Mouse (Mus musculus): ENCODE data around the gene Fen1. TPM values are rescaled to one million over a fixed set of nuclear protein-coding genes. Genes with fewer than 3 reads are reported as not detected.

The Fen1 gene
- polyA plus RNA-seq, 1 experiment from 2014 or later, result 135 TPM

DNA sequence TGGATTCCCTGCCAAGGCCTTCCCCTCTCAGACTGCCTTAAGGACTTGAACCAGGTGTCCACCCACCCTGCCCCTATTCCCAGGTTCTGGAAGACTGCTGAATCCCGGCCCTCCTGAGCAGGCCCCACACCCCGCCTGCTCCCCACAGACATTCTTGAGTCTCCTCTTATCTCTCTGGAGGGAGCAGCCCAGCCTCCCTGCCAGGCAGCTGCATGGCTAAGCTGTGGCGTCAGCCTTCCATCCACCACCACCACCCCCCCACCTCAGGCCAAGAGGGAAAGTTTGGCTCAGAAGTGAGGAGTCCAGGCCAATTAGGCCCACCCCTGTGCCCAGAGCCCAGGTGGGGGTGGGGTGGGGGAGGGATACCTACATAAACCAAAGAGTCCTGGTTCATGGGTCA lies 34.5 kb upstream of the Fen1 start:
- 45% methylated on average over 3 of the region's 3 CpGs for WGBS
- Histone ChIP-seq H3K9ac (ENCODE audit: low read length) (no peak overlapping the region), H3K9me3 (ENCODE audit: control insufficient read depth, low read length) (no peaks in the 10 kb centered on the region), H3K4me3 (ENCODE audit: low read depth, low read length) (no peak overlapping the region), H3K4me2 (ENCODE audit: low read depth, severe bottlenecking) (peak overlapping the region; percentile 83; the same call in 1 of the 2 replicates), H3K36me3 (ENCODE audit: control insufficient read depth, insufficient read depth, low read length) (no peaks in the 10 kb centered on the region), H3K27ac (replicated peaks; ENCODE audit: low read depth, low read length) (no peak overlapping the region), H3K27me3 (ENCODE audit: control insufficient read depth, insufficient read depth, low read length) (no peaks in the 10 kb centered on the region), H3K4me1 (ENCODE audit: control insufficient read depth, insufficient read depth, low read length) (peaks cover 26% of the 10 kb centered on the region)
- no peak for DNase-seq (ENCODE audit: low spot score)
- no peak for ATAC-seq (ENCODE audit: insufficient number of reproducible peaks, low FRiP score, low TSS enrichment, low read depth)

GRCm38 (mm10) chr19:10235784-10236565 lies 32.0 kb upstream of the Fen1 start:
- H3K4me1 ChIP-seq (ENCODE audit: control insufficient read depth, insufficient read depth, low read length), result peaks cover 41% of the 10 kb centered on the region
- H3K27ac ChIP-seq (replicated peaks; ENCODE audit: low read depth, low read length), result no peak overlapping the region

DNA sequence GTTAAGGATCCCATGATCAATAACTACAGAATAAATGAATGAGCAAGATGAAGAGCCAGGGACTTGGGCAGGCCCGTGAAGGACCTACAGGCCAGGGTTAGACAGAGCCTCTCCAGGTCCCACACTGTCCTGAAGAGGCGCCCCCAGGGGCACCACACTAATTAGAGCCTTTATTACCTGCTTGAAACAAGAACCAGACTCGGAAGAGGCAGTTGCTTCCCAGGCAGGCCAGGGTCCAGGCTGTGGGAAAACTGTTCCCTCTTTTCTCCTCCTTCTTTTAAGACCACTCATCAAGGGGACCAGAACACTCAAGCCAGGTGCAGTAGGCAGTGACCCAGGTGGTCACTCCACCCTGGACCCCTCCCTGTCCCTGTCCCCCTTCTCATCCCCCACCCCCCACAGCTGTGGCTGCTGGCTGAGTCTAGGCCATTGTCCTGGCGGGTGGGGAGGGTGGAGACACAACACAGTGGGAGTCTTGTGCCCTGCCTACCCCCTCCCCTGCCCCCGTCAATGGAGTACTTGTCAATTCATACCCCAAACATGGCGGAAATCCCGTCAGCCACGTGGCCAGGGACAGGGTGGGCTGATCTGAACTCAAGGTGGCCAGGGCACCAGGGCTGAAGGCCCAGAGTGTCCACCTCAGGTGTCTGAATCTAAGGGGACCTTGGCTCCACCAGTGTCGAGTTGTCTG lies 28.5 kb upstream of the Fen1 start:
- no peaks in the 10 kb centered on the region; the same call in 1 of the 2 replicates for H3K36me3 ChIP-seq (ENCODE audit: control insufficient read depth, insufficient read depth, low read length)
- H3K27me3 ChIP-seq (ENCODE audit: control insufficient read depth, insufficient read depth, low read length), result no peaks in the 10 kb centered on the region
- peak overlapping the region; percentile 27; the same call in 1 of the 2 replicates for H3K9ac ChIP-seq (ENCODE audit: low read length)
- no peak overlapping the region for H3K4me3 ChIP-seq (ENCODE audit: low read depth, low read length)
- H3K9me3 ChIP-seq (ENCODE audit: control insufficient read depth, low read length), result no peaks in the 10 kb centered on the region
- WGBS, result 21% methylated on average over 9 of the region's 9 CpGs
- H3K4me1 ChIP-seq (ENCODE audit: control insufficient read depth, insufficient read depth, low read length), result peaks cover 24% of the 10 kb centered on the region
- DNase-seq (ENCODE audit: low spot score), result peak; percentile 58
- H3K4me2 ChIP-seq (ENCODE audit: low read depth, severe bottlenecking), result no peak overlapping the region
- 0 out of 2 replicates have a peak, but pooled peaks have one; percentile 4 for ATAC-seq (ENCODE audit: insufficient number of reproducible peaks, low FRiP score, low TSS enrichment, low read depth)
- H3K27ac ChIP-seq (replicated peaks; ENCODE audit: low read depth, low read length), result 0 out of 2 replicates have a peak overlapping the region, but pooled peaks have one; percentile 6

More at GRCm38 (mm10) chr19:10235784-10236565, 32.0 kb upstream of the Fen1 start:
- WGBS, result 86% methylated on average over 9 of the region's 9 CpGs
- no peaks in the 10 kb centered on the region; the same call in 1 of the 2 replicates for H3K36me3 ChIP-seq (ENCODE audit: control insufficient read depth, insufficient read depth, low read length)
- DNase-seq (ENCODE audit: low spot score) (no peak), ATAC-seq (ENCODE audit: insufficient number of reproducible peaks, low FRiP score, low TSS enrichment, low read depth) (no peak)
- no peak overlapping the region for H3K9ac ChIP-seq (ENCODE audit: low read length)
- no peak overlapping the region for H3K4me3 ChIP-seq (ENCODE audit: low read depth, low read length)
- no peak overlapping the region for H3K4me2 ChIP-seq (ENCODE audit: low read depth, severe bottlenecking)
- H3K27me3 ChIP-seq (ENCODE audit: control insufficient read depth, insufficient read depth, low read length), result no peaks in the 10 kb centered on the region
- no peaks in the 10 kb centered on the region for H3K9me3 ChIP-seq (ENCODE audit: control insufficient read depth, low read length)

GRCm38 (mm10) chr19:10231871-10232270 lies 27.9 kb upstream of the Fen1 start:
- WGBS, result 13% methylated on average over 5 of the region's 5 CpGs
- no peak overlapping the region for H3K27ac ChIP-seq (replicated peaks; ENCODE audit: low read depth, low read length)

DNA sequence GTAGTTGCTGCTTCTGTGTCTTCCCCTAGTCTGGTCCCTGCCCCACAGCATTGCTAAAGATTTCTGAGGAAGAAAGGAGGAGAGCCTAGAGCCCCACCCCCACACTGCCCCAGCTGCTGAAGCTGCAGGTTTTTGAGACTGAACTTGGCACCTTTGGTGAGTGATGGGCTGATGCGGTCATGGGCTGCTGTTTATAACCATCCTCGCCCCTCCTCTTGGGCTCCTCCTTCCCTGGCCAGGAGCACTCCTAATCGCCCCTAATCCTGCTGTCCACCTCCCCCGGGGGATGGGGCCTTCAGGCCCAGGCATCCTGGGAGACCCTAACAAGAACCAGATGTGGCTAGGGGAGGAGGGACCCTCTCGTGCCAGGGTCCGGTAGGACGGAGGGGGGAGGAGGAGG lies 27.0 kb upstream of the Fen1 start:
- H3K27me3 ChIP-seq (ENCODE audit: control insufficient read depth, insufficient read depth, low read length), result no peaks in the 10 kb centered on the region
- ATAC-seq (ENCODE audit: insufficient number of reproducible peaks, low FRiP score, low TSS enrichment, low read depth), result no peak
- no peak overlapping the region; the same call in 1 of the 2 replicates for H3K9ac ChIP-seq (ENCODE audit: low read length)
- no peak overlapping the region for H3K4me2 ChIP-seq (ENCODE audit: low read depth, severe bottlenecking)
- H3K4me1 ChIP-seq (ENCODE audit: control insufficient read depth, insufficient read depth, low read length), result peaks cover 24% of the 10 kb centered on the region
- no peaks in the 10 kb centered on the region for H3K9me3 ChIP-seq (ENCODE audit: control insufficient read depth, low read length)
- DNase-seq (ENCODE audit: low spot score), result peak; percentile 55
- no peaks in the 10 kb centered on the region; the same call in 1 of the 2 replicates for H3K36me3 ChIP-seq (ENCODE audit: control insufficient read depth, insufficient read depth, low read length)
- under 1% methylated on average over 7 of the region's 7 CpGs for WGBS
- no peak overlapping the region for H3K27ac ChIP-seq (replicated peaks; ENCODE audit: low read depth, low read length)
- no peak overlapping the region for H3K4me3 ChIP-seq (ENCODE audit: low read depth, low read length)

More at GRCm38 (mm10) chr19:10231871-10232270, 27.9 kb upstream of the Fen1 start:
- H3K4me3 ChIP-seq (ENCODE audit: low read depth, low read length), result no peak overlapping the region
- H3K9me3 ChIP-seq (ENCODE audit: control insufficient read depth, low read length), result no peaks in the 10 kb centered on the region
- H3K36me3 ChIP-seq (ENCODE audit: control insufficient read depth, insufficient read depth, low read length), result no peaks in the 10 kb centered on the region; the same call in 1 of the 2 replicates
- H3K27me3 ChIP-seq (ENCODE audit: control insufficient read depth, insufficient read depth, low read length), result no peaks in the 10 kb centered on the region
- H3K4me1 ChIP-seq (ENCODE audit: control insufficient read depth, insufficient read depth, low read length), result peaks cover 24% of the 10 kb centered on the region
- no peak overlapping the region for H3K4me2 ChIP-seq (ENCODE audit: low read depth, severe bottlenecking)
- no peak overlapping the region for H3K9ac ChIP-seq (ENCODE audit: low read length)
- DNase-seq (ENCODE audit: low spot score) (peak; percentile 33), ATAC-seq (ENCODE audit: insufficient number of reproducible peaks, low FRiP score, low TSS enrichment, low read depth) (no peak)

DNA sequence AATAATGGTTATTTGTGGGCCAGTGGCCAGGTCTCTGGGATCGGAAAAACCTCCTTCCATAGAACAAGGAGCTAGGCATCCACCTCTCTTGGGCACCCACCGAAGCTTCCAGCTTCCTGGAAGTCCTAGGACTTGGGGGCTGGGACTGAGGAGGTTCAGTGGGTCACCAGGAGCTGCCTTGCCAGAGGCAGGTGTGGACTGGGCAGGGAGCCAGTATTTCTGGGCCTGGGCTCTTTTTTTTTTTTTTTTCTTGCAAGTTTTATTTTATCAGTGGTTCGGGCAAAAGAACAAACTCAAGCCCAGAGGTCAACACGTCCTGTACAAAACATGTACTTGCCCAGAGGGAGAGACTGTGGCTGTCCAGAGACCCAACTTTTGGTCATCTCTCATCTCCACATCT lies 21.8 kb upstream of the Fen1 start:
- no peak overlapping the region for H3K9ac ChIP-seq (ENCODE audit: low read length)
- no peak for DNase-seq (ENCODE audit: low spot score)
- no peaks in the 10 kb centered on the region for H3K9me3 ChIP-seq (ENCODE audit: control insufficient read depth, low read length)
- H3K4me3 ChIP-seq (ENCODE audit: low read depth, low read length), result no peak overlapping the region
- ATAC-seq (ENCODE audit: insufficient number of reproducible peaks, low FRiP score, low TSS enrichment, low read depth), result no peak
- WGBS, result 81% methylated on average over 4 of the region's 4 CpGs
- no peak overlapping the region for H3K27ac ChIP-seq (replicated peaks; ENCODE audit: low read depth, low read length)
- H3K36me3 ChIP-seq (ENCODE audit: control insufficient read depth, insufficient read depth, low read length), result no peaks in the 10 kb centered on the region
- peaks cover 10% of the 10 kb centered on the region; the same call in 1 of the 2 replicates for H3K4me1 ChIP-seq (ENCODE audit: control insufficient read depth, insufficient read depth, low read length)
- H3K4me2 ChIP-seq (ENCODE audit: low read depth, severe bottlenecking), result no peak overlapping the region
- no peaks in the 10 kb centered on the region for H3K27me3 ChIP-seq (ENCODE audit: control insufficient read depth, insufficient read depth, low read length)

DNA sequence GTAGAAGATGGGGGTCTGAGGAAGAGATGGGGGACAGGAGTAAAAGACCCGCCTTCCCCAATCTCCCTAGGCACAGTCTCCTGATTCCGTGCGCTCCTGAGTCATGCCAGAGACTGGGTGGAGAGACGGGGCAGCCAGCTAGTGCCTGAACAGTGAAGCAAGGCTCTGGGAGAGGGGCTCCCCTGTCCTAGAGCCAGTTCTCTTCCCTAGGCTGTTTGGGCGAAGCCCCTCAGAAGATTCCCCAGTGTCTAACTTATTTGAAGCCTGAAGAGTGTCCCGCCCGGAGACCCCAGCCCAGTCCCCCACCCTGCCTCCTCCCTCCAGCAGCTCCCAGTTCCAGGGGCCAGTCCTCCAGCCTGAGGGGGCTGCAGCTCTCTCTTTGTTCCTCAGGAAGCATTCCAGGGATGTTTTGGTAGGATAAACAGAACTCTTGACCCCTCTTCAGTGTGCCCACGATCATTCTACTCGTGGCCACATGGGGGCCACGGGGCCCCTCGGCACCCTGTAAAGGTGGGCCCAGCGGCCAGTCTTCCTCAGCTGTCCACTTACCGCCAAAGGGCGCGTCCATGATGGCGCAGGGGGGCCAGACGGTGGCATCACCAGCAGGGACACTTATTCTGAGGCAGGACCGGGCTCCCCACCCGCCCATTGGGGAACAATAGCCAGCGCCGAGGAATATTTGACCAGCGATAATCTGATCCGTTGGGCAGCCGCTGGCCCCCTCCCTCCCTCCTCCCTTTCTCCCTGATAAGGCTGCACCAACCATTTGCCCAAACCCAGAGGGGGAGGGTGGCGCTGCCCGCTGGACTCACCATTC lies 20.9 kb upstream of the Fen1 start:
- no peak overlapping the region for H3K4me3 ChIP-seq (ENCODE audit: low read depth, low read length)
- no peak for ATAC-seq (ENCODE audit: insufficient number of reproducible peaks, low FRiP score, low TSS enrichment, low read depth)
- H3K9me3 ChIP-seq (ENCODE audit: control insufficient read depth, low read length), result no peaks in the 10 kb centered on the region
- WGBS, result 41% methylated on average over 26 of the region's 26 CpGs
- no peak overlapping the region for H3K27ac ChIP-seq (replicated peaks; ENCODE audit: low read depth, low read length)
- H3K4me2 ChIP-seq (ENCODE audit: low read depth, severe bottlenecking), result 0 out of 2 replicates have a peak overlapping the region, but pooled peaks have one; percentile 15
- no peaks in the 10 kb centered on the region for H3K27me3 ChIP-seq (ENCODE audit: control insufficient read depth, insufficient read depth, low read length)
- peaks cover 10% of the 10 kb centered on the region; the same call in 1 of the 2 replicates for H3K4me1 ChIP-seq (ENCODE audit: control insufficient read depth, insufficient read depth, low read length)
- DNase-seq (ENCODE audit: low spot score), result no peak
- peak overlapping the region; percentile 30; the same call in 1 of the 2 replicates for H3K9ac ChIP-seq (ENCODE audit: low read length)
- no peaks in the 10 kb centered on the region for H3K36me3 ChIP-seq (ENCODE audit: control insufficient read depth, insufficient read depth, low read length)

DNA sequence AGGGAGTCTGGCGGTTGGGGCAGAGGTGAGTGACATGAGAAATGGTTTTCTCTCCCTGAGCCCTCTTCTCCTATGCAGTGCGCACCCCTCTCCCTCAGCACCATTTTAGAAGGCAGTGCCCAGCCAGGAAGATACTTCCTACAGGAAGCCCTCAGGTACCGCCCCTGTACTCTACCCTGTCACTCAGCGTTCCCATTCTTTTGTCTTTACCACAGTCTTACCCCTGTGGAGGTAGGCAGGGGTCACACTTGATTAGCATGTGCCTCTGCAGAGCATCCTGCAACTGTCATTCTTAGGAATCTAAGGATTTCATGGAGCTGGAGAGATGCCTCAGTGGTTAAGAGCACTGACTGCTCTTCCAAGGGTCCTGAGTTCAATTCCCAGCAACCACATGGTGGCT lies 19.6 kb upstream of the Fen1 start:
- Histone ChIP-seq H3K4me2 (ENCODE audit: low read depth, severe bottlenecking) (no peak overlapping the region), H3K36me3 (ENCODE audit: control insufficient read depth, insufficient read depth, low read length) (no peaks in the 10 kb centered on the region), H3K4me3 (ENCODE audit: low read depth, low read length) (no peak overlapping the region), H3K27ac (replicated peaks; ENCODE audit: low read depth, low read length) (no peak overlapping the region), H3K9ac (ENCODE audit: low read length) (no peak overlapping the region), H3K4me1 (ENCODE audit: control insufficient read depth, insufficient read depth, low read length) (peaks cover 10% of the 10 kb centered on the region; the same call in 1 of the 2 replicates), H3K9me3 (ENCODE audit: control insufficient read depth, low read length) (no peaks in the 10 kb centered on the region), H3K27me3 (ENCODE audit: control insufficient read depth, insufficient read depth, low read length) (no peaks in the 10 kb centered on the region)
- ATAC-seq (ENCODE audit: insufficient number of reproducible peaks, low FRiP score, low TSS enrichment, low read depth) (no peak), DNase-seq (ENCODE audit: low spot score) (no peak)
- 74% methylated on average over 4 of the region's 4 CpGs for WGBS
